Mouse (Mus musculus): ENCODE measurements around the gene Ranbp6. TPM values are rescaled to one million over a fixed set of nuclear protein-coding genes. Genes with fewer than 3 reads are reported as not detected.
A peak's percentile ranks its signal among the peaks of the same experiment; 100 is the strongest.

Ranbp6 gene
- total RNA-seq (2021) = 1 to 10 TPM; 7.4 to 9.3 TPM
- long read RNA-seq, experiment 1, full-length matches to known transcripts = 7 of 7 reads
- long read RNA-seq, experiment 1, partial matches to known transcripts = 0 of 7 reads
- long read RNA-seq, experiment 1, other reads (novel, unspliced or antisense) = 0 of 7 reads
- long read RNA-seq, experiment 2, full-length matches to known transcripts = 9 of 9 reads
- long read RNA-seq, experiment 2, partial matches to known transcripts = 0 of 9 reads
- long read RNA-seq, experiment 2, other reads (novel, unspliced or antisense) = 0 of 9 reads

DNA sequence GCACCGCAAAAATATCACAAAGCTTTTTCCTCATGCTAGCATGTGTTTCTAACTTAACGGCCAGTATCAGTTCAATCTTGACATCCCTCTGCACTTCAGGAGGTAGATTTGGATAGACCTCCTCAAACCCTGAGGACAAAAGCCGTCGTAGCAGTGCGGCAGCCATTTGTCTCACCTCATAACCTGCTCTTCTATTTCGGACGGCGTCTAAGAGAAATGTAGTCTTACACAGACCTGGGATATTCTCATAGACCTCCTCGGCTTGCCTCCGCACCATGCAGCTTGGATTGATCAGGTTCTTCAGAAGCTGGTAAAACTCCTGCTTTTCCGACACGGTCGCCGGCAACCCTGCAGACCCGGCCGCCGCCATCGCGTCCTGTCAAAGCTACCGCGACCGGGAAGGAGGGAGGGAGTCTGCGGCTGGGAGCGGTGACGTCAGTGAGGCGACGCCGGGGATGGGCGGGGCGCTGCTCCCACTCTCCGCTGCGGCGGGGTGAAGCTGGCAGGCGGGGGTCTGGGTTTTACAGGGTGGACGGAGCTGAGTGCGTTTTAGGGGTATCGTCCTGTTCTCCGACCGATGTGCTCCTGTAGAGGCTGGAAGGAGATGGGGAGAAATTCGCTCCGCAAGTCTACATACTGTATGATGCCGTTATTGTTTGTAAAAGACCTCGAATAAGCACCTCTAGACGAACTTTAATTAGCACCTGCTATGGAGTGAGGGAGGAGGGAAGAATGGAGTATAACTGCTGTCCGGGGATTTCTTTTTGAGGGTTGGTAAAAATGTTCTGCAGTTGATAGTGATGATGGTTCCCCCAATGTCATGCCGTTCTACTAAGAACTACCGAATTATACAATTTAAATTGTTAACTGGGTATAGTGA is at the start of gene Ranbp6:
Ranbp6 (minus strand) TSS at position 394 of the 880 bp plus-strand sequence.
- DNase-seq = peak; percentile 85 to 86

DNA sequence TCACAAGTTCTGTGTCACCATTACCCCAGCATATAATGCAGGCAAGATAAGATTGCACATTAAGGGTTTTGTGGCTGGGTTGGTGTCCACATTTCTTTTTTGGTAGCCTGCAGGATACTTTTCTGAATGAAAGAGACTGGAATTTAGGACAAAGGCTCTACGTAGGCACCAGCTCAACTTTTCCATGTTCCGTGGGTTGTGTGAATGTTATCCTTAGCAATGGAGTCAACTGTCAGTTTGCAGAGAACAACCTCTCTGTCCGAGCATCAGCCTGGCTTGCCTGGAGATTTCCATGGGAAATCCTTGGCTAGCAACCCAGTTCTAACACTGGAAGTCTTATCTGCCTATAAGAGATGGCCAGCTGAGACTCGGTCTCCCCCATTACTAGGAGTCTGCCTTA is 48.0 kb upstream of the Ranbp6 start:
- DNase-seq = no peak
- intact Hi-C loops (cut with DNase I) = no loop called here

More for the DNA sequence above, at the start of gene Ranbp6:
- intact Hi-C loops (cut with DNase I) = no loop called here

GRCm38 (mm10) chr19:29857267-29857666 is 44.5 kb upstream of the Ranbp6 start:
- intact Hi-C loops (cut with DNase I) = no loop called here
- DNase-seq = no peak

DNA sequence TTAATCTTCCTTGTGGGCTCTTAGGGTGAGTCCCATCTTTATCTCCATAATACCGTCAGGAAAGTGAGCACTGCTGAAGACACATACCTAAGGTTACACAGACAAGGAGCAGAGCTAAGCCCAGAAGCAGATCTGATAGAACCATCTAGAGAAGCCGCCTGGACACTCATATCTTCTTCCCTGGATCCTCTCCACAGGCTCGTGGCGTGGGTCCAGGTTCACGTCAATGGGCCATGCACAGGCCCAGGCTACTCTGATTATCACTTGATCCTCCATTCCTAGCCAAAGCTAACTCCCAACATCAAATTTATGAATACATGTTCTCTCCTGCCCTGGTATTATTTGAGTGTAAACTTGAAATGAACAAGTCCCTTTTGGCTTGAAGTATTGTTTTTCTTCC is 40.9 kb upstream of the Ranbp6 start:
- intact Hi-C loops (cut with DNase I) = no loop called here
- no peak for DNase-seq

GRCm38 (mm10) chr19:29851036-29851690 is 38.4 kb upstream of the Ranbp6 start:
- intact Hi-C loops (cut with DNase I) = no loop called here
- no peak for DNase-seq

DNA sequence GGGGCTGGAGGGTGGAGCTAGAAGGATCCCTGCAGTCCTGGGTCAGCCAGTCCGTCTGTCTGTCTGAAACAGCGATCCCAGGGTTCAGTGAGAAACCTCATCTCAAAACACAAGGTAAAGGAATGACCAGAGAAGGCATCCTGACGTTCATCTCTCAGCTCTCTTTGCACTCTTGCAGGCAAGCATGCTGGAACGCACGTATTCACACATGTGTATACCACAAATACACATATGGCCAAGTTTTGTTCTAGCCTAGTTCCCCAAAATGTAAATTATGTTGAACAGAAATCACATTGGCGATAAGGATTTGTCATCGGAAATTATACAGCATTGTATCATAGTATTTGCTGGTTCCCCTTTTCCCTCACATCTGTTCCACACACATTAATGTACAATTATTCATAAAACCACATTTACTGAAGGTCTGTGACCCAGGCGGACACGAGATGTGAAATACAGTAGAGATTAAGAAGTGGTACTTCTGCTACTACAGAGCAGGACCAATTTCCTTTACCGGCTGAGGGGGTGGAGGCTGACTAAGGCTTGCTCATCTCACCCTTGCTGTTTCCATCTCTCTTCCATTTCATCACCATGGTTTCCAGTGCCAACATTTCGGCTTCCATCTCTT is 37.3 kb upstream of the Ranbp6 start:
- intact Hi-C loops (cut with DNase I) = no loop called here
- no peak for DNase-seq

GRCm38 (mm10) chr19:29844036-29844661 is 31.4 kb upstream of the Ranbp6 start:
- peak in 1 of 2 experiments; percentile 23 for DNase-seq
- intact Hi-C loops (cut with DNase I) = no loop called here

DNA sequence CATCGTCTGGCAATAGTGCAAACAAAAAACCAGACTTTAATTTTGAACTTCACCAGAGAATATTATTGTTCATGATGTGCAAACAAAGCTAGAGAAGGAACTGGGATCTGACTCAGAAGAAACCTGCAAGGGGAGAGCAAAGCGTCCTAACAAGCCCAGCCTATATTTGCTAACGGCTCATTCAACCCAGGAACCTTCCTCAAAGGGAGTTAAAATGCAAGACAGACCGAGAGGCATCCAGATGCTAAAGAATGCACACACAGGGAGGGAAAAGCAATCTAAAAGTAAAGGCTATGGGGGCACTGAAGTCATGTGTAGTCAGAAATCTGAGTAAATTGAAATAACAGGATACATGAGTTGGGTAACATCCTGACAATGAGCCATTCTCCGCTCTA is 30.9 kb upstream of the Ranbp6 start:
- intact Hi-C loops (cut with DNase I) = no loop called here
- no peak for DNase-seq

- intact Hi-C loops (cut with DNase I) = no loop called here
Measured at GRCm38 (mm10) chr19:29842973-29843372, 30.2 kb upstream of the Ranbp6 start.

DNA sequence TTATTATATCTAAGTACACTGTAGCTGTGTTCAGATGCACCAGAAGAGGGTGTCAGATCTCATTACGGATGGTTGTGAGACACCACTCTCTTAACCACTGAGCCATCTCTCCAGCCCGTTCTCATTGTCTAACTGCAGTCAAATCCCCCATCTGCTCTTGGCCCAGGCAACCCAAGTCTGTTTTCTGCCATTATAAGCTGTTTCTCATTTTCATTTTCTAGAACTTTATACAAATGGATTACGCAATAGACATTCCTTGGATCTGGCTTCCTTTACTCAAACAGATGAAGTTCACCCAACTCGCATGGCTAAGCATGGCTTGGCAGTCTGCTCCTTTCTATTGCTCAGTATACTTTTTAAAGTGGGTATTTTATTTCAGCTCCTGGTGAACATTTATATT is 27.9 kb upstream of the Ranbp6 start:
- no peak for DNase-seq
- intact Hi-C loops (cut with DNase I) = no loop called here

More at GRCm38 (mm10) chr19:29842973-29843372, 30.2 kb upstream of the Ranbp6 start:
- DNase-seq = no peak

- intact Hi-C loops (cut with DNase I) = no loop called here
- DNase-seq = peak in 1 of 2 experiments; percentile 32
Measured at GRCm38 (mm10) chr19:29838636-29839135, 25.9 kb upstream of the Ranbp6 start.

DNA sequence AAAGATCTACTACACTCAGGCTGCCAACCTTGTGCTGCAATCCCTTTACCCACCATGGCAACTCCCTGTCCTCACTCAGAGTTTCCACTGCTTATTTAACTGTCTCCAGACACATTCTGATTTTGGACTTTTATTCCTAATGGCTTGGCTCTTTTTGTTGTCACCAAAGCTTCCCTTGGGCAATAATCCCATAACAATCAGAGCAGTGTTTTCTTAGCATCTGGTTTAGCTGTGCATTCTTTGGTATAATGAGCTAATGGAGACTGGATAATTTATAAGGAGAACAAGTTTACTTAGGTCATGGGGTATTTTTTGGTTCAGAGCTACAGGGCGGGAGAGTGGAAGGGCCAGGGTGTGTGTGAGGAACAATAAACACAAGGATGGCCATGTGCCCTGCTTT is 25.4 kb upstream of the Ranbp6 start:
- no peak for DNase-seq
- intact Hi-C loops (cut with DNase I) = no loop called here

DNA sequence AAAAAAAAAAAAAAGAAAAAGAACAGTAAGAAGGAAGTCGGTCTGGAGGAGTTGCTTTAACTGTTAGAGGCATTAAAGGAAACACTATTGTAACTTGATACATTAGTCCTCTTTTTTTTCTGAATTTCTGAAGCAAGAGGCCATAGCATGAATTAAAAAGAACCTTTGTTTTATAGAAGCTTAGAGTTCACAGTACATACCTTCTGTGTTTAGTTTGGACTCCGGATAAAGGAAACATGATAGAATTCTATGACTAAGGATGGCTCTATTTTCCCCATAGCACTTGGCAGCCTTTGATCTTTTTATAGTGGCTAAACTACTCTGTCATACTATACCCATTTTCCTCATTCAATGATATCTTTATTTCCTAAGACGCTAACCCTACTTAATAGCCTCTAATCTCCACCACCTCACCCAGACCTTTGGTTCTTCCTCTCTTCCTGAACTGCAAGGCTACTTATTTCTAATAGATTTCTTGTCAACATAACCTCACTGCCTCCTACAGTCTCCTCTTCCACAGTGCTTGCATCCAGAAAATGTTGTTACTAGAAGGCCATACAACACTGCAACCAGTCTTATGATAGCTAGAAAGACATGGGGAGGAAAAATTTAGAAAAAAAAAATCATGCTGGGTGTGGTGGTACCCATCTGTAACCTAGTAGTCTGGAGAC is 22.7 kb upstream of the Ranbp6 start:
- intact Hi-C loops (cut with DNase I) = no loop called here
- DNase-seq = no peak

GRCm38 (mm10) chr19:29830911-29831310 is 18.1 kb upstream of the Ranbp6 start:
- intact Hi-C loops (cut with DNase I) = no loop called here
- no peak for DNase-seq

DNA sequence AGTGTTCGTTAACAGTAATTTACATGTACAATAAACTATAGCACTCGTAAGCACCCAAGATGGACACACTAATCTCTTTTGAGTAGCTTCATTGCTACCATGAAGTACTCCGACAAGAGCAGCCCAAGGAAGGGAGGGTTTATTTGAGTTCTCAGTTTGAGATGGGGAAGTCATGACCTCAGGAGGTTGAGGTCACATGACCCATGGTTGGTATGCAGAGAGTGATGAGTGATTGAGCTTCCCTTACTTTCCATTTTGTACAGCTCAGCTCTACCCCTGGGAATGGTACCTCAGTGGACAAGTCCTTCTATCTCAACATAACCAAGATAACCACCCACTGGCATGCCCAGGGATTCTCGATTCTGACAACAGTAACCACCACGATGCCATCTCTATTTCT is 15.8 kb upstream of the Ranbp6 start:
- no peak for DNase-seq
- intact Hi-C loops (cut with DNase I) = no loop called here

DNA sequence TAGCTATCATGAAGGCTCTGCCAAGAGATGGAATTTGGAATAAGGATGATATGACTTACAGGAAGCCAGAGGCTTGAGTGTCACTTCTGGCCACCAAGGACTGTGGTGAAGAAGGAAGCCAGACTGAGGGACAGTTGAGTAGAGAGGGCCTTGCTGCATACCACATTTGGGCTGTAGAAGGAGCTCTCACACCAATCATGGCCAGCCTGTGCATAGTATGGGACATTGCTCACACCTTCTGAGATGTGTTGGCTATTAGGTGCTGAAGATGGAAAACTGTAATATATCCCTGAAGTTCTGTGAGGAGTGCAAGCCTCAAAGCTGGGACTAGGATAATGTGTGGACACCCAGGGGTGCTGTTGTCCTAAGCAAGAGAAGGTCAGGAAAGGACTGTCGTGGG is 13.9 kb upstream of the Ranbp6 start:
- intact Hi-C loops (cut with DNase I) = no loop called here
- no peak for DNase-seq

DNA sequence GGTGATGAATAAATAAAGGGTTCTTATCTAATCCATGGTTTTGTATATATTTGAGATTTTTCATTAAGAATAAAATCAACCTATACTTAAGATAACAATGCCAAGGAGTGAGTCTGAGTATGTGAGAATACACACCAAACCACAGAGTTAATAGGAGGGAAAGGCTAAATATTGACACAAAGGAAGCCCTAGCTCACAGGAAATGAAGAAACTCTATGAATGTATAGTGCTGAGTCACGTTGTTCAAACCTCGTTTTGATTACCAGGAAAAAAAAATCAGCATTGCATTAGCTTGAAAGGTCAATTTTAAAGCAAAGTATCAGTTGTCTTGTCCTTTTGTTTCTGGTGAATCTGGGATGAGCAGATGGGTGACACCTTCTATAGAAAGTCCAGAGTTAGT is 12.2 kb upstream of the Ranbp6 start:
- intact Hi-C loops (cut with DNase I) = loop anchor here (2.0 kb wide), 2 partner anchors 154 to 380 kb away; no protein-coding TSS in a partner anchor

DNA sequence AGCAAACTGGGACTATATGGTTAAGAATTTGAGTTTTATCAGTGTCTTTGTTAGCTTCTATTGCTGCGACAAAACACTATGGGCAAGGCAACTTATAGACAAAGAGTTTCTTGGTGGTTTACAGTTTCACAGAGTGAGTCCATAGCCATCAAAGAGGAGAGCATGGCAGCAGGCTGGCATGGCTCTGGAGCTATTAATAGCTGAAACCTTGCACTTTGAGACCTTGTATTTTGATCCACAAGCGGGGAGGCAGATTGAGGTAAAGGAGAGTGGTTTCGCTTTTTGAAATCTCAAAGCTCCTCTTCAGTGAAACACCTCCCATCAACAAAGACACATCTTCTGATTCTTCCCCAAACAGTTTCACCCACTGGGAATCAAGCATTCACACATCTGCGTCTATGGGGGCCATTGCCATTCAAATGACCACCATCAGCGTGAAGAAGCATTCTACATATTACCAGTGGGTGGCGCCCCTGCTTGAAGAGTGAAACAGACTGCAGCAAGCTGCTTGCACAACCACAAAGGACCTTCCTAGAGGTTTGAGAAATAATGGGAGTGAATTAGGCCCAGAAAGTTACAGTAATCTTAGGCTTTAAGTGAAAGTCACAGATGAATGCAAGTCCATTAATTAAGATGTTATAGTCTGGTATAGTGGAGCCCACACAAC is 11.4 kb upstream of the Ranbp6 start:
- peak; percentile 26 to 37 for DNase-seq
- intact Hi-C loops (cut with DNase I) = loop anchor here (2.0 kb wide), 2 partner anchors 155 to 381 kb away; no protein-coding TSS in a partner anchor

More for the DNA sequence above, 12.2 kb upstream of the Ranbp6 start:
- DNase-seq = no peak
